Mouse (Mus musculus): ENCODE data around the gene Gm12248. TPM values are rescaled to one million over a fixed set of nuclear protein-coding genes. Genes with fewer than 3 reads are reported as not detected.
"Not testable (repeated sequence)": the region's sequence is repeated elsewhere in the genome, so short reads cannot be mapped to it uniquely, and the experiment has no call there.

The Gm12248 gene
- polyA plus RNA-seq, 1 experiment from 2014 or later: 0.38 TPM

DNA sequence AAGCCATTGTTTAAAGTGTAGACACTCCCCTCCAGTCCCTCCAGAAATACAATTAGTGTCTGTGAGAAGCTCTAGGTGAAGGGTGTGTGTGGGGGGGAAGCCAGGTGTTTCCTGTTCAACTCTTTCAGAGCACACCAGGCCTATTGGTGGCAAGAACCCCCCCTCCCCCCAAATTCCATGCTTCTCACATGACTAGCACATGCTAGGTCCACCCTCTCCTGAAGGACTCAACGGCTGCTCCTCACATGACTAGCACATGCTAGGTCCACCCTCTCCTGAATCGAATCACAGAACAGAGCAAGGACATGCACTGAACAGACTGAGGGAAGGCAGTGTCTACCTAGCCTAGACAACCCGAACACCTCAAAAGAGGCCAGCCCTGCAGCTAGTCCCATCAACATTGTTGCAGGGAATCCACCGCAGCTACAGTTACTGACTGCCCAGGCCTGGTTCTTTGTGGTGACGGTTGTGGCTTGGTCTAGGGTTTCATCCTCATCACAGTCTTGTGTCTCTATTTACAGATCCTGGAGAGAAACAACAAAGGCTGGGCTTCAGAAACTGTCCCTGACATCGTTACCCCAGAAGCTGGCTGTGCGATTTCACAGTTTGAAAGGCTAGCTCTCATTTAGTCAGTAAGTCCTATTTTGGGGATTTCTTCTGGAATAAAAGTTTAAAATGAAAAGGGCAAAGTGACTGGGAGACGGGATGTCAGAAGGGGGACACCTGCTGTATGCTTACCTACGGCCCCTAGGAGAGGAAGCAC lies 9.8 kb upstream of the Gm12248 start:
- DNase-seq (ENCODE audit: low spot score): peak; percentile 92

DNA sequence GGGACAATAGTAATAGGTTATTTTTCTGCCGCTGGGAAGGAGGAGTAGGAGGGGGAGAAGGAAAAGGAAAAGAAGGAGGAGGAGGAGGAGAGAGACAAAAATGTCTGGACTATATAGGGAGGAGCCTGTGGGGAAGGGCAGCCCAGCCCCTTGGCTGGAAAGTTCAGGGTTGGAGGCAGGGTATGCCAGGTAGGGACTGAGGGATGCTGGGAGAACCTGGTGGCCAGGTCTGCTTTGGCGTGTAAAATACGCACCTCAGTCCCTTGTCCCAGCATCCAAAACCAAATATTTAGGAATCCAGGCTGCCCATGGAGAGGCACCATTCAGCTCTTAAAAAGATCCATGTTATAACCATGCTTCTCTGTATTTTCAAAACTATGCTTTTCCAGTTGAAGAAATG lies 9.2 kb upstream of the Gm12248 start:
- DNase-seq (ENCODE audit: low spot score): no peak

DNA sequence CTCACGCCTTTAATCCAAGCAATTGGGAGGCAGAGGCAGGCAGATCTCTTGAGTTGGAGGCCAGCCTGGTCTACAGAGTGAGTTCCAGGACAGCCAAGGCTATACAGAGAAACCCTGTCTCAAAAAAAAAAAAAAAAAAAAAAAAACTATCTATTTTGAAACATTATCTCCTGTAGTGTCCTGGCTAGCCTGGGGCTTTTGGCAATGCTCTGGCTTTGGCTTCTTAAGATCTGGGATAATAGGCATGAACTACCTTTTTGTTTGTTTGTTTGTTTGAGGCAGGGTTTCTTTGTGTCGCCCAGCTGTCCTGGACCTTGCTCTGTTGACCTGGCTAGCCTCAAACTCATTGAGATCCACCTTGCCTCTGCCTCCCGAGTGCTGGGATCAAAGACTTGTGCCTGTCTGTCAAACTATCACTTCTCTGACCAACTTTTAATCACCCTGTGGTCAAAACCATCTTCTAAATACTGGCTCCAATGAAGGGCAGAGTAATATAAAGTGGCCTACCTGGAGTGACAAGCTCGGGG lies 8.3 kb upstream of the Gm12248 start:
- no peak for DNase-seq (ENCODE audit: low spot score)

DNA sequence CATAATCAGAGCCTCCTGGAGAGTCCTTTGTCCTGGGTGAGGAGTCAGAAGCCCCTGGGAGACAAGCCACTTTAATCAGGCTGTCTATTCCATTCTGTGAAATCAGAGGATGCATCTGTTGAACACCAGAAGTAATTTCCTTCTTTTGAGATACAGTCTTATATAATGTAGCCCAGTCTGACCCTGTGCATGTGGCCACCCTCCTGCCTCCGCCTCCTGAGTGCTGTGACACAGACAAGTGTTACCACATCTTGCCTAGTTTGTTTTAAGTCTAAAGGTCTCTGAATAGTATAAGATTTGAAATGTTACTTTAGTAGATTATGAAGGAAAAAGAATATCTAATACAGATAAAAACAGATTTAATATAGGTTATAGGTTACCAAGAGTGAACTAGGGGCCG lies 7.1 kb upstream of the Gm12248 start:
- DNase-seq (ENCODE audit: low spot score): no peak

DNA sequence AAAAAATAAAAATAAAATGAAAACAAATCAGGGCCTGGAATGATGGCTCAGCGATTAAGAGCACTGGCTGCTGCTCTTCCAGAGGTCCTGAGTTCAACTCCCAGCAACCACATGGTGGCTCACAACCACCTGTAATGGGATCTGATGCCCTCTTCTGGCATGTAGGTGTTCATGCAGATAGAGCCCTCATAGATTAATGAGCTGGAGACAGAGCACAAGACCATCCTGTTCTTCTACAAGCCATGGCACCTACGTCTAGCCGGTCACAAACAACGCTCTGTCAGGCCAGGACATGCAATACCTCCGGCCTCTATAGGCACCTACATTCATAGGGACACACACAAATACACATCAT lies 5.4 kb upstream of the Gm12248 start:
- peak; percentile 42 for DNase-seq (ENCODE audit: low spot score)

DNA sequence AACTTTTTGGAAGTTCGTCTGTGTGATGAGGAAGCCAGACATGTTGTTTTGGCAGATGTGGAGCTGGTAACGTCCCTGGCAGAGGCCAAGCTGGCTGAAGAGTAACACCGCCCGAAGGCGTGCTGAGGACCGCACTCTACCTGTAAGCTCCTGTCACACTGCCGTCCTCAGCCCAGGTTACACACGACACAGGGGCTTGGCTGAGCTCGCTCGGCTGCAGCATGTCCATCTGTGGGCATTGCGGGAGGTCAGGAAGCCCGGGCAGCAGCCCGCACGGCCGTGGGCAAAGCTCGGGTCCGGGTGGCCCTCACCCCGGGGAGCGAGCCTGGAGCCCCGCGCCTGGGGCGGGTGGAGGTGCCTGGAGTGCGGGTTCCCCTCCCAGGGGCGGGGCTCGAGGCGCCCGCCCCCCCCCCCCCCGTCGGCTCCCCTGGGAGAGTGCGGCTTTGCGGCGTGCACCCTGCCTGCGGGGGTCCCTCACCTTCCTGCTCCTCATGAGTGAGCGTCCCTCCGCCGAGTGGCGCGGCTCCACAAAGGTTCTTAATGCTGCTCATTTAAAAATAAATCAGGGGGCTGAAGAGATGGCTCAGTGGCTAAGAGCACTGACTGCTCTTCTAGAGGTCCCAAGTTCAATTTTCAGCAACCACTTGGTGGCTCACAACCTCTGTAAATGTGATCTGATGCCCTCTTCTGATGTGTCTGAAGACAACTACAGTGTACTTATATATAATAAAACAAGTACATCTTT lies 4.9 kb upstream of the Gm12248 start:
- peak; percentile 46 for DNase-seq (ENCODE audit: low spot score)

DNA sequence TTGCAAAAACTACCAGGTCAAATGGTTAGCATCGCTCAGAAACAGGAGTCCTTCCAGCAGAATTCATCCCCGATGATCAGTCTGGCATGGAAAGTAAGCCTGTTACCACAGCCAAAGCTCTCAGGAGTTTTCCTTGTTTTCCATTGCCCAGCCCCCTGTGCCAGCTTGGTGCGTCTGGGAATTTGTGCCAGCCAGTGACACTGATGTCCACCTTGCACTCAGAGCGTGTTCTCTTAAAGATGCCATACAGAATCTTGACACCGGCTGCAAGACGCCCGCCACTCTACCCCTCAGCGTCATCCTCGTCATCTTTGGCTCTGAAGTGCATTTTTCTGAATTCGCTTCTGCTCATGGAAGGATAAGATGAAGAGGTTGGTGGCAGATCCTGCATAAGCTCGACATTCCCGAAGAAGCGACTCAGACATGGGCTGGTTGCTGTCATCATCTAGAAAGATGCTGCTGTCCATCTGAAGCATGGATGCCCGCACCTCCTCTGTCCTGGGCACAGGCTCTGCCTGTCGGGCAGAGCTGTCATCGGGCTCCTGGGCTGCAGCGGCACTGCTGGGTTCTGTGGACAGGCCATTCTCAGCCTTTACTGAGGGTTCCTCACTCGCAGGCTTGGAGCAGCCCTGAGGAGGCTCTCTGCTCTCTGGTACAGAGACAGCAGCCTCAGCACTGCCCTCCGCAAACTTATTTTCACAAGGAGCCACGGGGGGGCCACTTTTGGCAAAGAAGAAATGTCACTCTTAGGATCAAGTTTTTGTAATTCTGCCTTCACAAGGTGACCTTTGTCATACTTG lies 4.1 kb upstream of the Gm12248 start:
- no peak for DNase-seq (ENCODE audit: low spot score)

DNA sequence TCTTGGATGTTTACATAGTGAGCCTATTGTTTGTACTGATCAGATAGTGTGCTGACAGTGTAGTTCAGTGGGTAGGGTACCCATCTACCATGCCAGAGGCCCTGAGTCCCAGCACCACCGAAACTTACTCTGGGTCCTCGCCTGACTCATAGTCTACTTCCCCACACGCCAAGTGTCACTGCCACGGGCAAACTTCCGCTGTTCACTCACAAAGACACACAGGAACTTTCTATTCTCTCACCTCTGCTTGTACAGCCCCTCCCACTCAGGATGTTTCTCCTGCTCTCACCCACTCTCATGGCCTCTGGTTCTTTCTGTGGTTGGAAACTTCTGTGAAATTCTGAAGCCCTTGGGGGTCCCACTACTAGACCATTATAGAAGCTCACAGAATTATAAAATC lies 3.2 kb upstream of the Gm12248 start:
- DNase-seq (ENCODE audit: low spot score): peak; percentile 64

DNA sequence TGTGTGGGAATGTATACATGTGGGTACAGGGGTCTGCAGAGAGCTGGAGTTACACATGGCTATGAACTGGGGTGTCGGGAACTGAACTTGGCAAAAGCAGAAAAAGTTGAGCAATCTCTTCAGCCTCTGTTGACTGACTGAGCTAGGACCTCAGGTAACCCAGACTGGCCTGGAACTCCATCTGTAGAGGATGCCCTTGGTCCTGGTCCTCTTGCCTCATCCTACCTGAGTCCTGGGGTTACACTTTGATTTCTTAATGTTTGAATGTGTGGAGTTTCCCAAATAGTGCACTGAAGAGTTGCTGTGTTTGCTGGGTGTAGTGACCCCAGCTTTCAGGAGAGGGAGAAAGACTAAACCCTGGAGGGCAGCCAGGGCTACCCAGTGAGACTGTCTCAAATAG lies 2.6 kb upstream of the Gm12248 start:
- DNase-seq (ENCODE audit: low spot score): no peak

DNA sequence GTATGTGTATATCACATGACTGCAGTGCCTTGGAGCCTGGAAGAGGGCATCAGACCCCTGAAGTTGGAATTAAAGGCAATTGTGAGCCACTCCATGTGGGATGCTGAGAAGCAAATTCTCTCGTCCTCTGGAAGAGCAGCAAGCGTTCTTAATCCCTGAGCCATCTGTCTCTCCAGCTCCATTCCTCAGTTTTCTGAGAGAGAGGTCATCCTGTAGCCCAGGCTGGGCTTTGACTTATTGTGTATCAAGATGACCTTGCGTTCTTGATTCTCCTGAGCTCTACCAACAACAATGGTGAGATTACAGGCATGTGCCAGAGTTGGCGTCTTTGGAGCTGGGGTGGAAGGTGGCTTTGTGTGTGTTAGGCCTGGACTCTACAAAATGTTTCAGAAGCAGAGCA lies 1.8 kb upstream of the Gm12248 start:
- no peak for DNase-seq (ENCODE audit: low spot score)

DNA sequence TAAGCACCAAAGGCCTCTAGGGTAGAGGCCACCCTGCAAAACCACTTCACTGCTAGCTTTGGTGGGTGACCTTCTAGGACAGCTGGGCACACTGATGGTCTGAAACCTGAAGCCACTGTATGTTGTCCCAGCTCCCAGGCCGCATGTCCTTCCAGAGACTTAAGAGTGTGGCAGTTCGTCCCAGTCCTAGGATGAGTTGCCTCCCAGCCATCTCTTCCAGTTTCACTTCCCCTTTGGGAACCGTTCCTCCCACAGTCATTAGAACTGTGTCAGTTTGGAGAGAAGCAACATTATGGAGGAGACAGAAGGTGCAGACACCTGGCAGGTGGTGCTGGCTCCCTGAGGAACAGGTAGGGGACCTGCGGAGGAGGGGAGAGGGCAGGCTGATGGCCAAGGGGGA lies 393 bp downstream of the Gm12248 start:
- DNase-seq (ENCODE audit: low spot score): no peak

DNA sequence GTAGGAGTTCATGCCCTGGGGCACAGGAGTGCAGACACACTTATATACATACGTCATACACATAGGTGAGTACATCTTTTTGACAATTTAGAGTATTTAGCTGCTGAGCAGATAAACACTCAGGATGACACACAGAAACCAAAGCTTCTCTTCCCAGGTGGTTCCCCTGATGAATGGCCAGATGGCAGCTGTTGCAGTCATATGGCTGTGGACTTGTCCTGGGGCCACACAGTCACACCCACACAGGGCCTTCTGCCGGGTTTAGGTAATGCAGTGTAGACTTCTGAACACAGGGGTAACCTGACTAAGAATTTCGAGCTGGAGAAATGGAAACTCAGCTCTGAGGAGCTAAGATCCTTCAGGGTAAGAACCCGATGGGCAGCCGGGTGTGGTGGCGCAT lies 11.2 kb downstream of the Gm12248 start:
- no peak for DNase-seq (ENCODE audit: low spot score)

DNA sequence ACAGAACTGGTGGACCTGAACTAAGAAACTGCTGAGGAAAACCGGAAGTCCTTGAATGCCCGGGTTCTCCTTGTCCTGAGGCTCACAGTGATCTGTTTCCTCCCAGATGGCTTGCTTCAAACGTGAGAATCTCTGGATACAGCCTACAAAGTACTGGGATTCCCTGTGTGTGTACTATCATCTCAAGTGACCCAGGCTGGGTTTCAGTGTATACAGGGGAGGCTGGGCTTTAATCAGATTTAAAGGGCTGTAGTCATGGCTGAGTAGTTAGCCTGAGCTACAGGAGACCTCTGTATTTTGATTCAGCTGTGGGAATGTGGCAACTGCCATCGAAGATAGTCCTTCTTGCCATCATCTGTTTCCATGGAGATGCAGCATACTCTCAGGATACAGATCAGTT lies 15.7 kb downstream of the Gm12248 start:
- DNase-seq (ENCODE audit: low spot score): no peak

DNA sequence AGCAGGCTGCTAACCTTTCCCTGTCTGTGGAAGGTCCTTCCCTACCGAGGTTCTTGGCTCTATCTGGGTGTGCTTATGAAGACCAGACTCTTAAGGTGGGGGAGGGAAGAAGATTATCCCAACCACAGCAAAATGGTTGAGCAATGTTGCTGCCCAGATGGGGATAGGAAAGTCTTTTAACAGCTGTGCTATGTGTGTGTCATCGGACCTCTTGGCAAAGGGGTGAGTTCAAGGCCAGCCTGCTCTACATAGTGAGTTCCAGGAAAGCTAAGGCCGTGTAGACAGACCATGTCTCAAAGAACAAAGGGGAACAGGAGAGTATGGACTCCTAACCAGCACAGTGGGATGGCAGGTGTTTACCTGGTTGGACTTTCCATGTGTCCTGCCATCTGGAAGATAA lies 20.0 kb downstream of the Gm12248 start:
- DNase-seq (ENCODE audit: low spot score): no peak

DNA sequence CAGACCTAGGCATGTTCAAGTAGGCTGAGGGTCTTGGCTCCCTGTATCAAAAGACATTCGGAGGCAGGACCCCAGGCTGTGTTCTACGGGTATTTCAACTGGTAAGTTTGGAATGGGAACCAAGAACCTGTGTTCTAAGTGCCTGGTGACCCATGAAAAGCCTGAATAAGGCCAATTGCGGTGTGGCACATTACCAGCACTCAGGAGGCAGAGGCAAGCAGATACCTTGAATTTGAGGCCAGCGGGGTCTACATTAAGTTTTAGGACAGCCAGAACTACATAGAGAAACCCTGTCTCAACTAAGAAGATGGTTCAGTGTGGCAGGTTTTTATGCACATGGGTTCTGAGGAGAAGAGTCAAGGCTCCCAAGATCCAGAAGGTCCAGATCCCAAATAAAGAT lies 27.9 kb downstream of the Gm12248 start:
- no peak for DNase-seq (ENCODE audit: low spot score)

DNA sequence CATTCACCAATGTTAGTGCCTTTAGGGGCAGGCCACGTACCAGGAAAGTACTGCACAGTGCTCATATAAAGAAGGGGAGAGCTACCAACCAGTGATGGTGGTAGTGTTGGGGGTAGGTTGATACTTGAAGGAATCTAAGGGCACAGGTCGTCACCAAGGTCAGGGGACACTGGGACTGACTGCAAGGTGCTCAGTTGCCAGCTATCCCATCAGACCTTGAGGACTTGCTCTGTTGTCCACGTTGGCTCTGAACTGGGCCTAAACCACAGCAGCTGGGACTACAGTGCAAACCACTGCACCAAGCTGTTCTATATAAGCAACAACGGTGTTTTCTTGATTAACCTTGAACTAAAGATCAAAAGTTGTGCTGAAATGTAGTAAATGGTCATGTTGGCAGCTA lies 30.3 kb downstream of the Gm12248 start:
- no peak for DNase-seq (ENCODE audit: low spot score)

DNA sequence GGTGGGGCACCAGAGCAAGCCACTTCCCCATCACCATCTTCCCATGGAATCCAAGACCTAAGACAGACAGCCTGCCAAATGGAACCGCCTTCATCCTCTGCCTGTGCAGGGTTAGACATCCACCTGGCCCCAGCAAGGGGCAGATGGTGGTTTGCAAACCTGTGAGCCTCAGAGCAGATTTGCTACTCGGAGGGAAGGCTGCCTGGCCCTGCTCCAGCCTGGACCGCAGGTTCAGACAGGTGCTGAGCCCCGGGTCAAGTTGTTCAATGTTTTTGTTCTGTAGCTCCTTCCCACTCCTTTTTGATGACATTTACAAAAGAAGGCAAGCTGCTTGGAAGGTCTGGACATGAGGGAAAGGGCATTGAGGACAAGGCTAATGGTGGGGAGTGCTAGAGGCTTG lies 31.7 kb downstream of the Gm12248 start:
- not testable (repeated sequence) for DNase-seq (ENCODE audit: low spot score)

DNA sequence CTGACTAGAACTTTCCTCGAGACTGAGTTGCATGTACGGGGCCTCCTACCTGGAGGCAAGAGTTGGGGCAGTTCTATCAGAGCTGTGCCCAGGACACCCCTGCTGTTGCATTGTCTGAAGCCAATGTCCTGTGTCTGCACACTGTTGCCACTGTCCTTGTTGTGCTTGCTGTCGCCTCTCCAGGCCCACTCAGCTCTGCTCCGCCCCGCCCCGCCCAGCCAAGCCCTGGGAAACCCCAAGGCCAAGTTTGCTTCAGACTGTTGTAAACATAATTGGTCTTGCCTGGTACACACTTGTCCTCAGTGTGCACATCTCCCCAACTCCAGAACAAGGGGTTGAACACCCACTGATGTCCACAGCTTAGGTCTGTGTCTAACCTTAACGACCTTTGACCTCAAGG lies 33.2 kb downstream of the Gm12248 start:
- not testable (repeated sequence) for DNase-seq (ENCODE audit: low spot score)

DNA sequence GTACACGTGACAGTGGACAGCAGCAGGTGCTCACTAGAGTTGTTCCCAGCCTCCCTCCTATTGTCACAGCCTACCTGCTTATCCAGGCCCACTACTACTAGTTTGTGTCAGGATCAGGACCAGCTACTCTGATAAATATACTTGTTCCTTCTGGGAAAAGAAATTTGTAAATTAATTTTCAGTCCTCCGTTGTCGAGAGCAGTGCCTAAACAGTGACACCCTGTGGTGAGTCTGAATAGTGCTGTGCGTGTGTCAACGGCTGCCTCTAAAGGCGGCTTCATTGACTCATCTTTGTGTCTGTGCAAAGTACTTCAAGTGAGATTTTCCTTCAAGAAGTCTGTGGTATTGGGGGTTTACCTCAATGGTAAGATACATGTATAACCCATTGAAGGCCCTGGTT lies 35.5 kb downstream of the Gm12248 start:
- peak; percentile 59 for DNase-seq (ENCODE audit: low spot score)

DNA sequence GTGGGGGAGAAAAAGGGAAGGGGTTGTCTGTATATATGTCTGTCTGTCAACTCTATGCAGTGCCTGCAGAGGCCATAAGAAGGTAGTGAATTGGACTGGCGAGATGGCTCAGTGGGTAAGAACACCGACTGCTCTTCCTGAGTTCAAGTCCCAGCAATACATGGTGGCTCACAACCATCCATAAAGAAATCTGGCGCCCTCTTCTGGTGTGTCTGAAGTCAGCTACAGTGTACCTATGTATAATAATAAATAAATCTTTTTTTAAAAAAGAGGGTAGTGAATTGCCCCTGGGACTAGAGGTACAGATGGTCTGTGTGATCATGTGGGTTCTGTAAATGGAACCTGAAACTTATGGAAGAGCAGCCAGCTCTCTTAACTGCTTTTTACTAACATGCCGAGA lies 46.5 kb downstream of the Gm12248 start:
- no peak for DNase-seq (ENCODE audit: low spot score)

DNA sequence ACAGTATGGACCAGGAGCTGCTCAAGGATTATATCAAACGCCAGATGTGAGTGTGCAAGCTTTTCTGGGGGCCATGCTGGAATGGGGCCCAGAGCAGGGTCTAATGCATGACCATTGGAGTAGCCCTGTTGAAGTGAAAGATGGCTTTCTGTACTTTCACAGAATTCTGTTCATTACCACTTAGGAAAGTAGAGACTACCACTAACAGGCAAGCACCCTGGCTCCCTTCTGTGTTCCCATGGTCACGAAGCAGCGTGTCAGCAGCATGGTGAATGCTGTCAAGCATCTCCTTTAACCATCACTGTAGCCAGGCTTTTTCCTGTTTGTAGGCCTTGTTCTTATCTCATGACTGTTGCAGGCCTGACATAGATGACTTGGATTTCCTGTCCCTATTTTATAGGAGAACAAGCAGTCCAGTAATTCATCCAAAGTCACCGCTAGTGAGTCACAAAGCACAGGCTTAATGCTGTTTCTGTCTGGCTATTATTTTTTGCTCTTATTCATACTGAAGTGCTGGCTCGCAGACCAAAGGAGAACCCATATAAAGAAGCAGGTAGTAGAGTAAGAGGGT lies 50.0 kb downstream of the Gm12248 start:
- DNase-seq (ENCODE audit: low spot score): no peak

DNA sequence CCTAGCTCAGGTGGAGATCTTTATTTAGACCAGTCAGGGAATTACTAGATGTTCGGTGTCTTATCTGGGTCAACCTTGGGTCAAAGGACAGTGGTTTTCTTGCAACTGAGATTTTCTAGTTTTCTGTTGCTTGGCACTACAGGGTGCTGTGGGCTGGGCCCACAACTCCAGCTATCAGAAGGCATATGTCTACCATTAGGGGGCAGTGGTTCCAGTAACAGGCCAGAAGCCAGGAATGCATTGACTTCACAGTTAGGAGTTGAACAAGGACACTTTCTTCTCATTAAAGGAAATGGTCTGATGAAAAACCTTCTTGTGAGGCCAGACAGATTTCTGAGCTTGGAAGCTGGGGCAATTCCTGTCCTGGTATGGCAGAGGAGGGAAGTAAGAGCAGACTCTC lies 53.9 kb downstream of the Gm12248 start:
- no peak for DNase-seq (ENCODE audit: low spot score)

Measured in thymus, postnatal 0 days (tissue).